Mouse (Mus musculus) C2C12 (cell line): ENCODE data around the gene Ubash3a. TPM values are rescaled to one million over a fixed set of nuclear protein-coding genes. Genes with fewer than 3 reads are reported as not detected.

ENCODE experiments used
- H3K27me3 ChIP-seq: one replicate; pipeline ENCODE4 v1.6.1; 2011; ENCODE audit not compliant: control insufficient read depth, insufficient read depth, insufficient read length
- H3K36me3 ChIP-seq: one replicate; pipeline ENCODE4 v1.6.1; 2011; ENCODE audit not compliant: control insufficient read depth, insufficient read depth
- H3K4me3 ChIP-seq: one replicate; pipeline ENCODE4 v1.5.1; 2011; ENCODE audit warnings: mild to moderate bottlenecking, control low read depth; ENCODE audit not compliant: poor library complexity, insufficient read depth, severe bottlenecking
- H3K79me2 ChIP-seq: one replicate; pipeline ENCODE4 v1.6.1; 2011; ENCODE audit not compliant: control insufficient read depth, insufficient read depth
- H3K79me3 ChIP-seq: one replicate; pipeline ENCODE4 v1.6.1; 2011; ENCODE audit warnings: low read depth, control low read depth
- H3ac ChIP-seq: one replicate; pipeline ENCODE3; 2011; ENCODE audit warnings: low read depth; ENCODE audit not compliant: control insufficient read depth, insufficient read length
- CEBPB ChIP-seq: IDR thresholded peaks from one replicate; pipeline ENCODE4 v1.6.1; 2011; ENCODE audit warnings: low read depth, mild to moderate bottlenecking, control low read depth, moderate library complexity
- CTCF ChIP-seq: IDR thresholded peaks from one replicate; pipeline ENCODE4 v1.5.1; 2011; ENCODE audit not compliant: control insufficient read depth, insufficient read depth, insufficient read length
- FOSL1 ChIP-seq: IDR thresholded peaks from one replicate; pipeline ENCODE4 v1.8.0; 2011; ENCODE audit warnings: mild to moderate bottlenecking, low read length; ENCODE audit not compliant: poor library complexity, insufficient read depth, severe bottlenecking
- MAX ChIP-seq: IDR thresholded peaks from one replicate; pipeline ENCODE4 v1.6.1; 2011; ENCODE audit warnings: mild to moderate bottlenecking, control low read depth
- MYOD1 ChIP-seq: IDR thresholded peaks from one replicate; pipeline ENCODE4 v1.6.1; 2011; ENCODE audit warnings: low read depth; ENCODE audit not compliant: control insufficient read depth, insufficient read length
- MYOG ChIP-seq: IDR thresholded peaks from one replicate; pipeline ENCODE4 v1.6.1; 2011; ENCODE audit not compliant: control insufficient read depth, insufficient read length; ENCODE audit errors: extremely low read depth
- USF1 ChIP-seq: IDR thresholded peaks from one replicate; pipeline ENCODE4 v1.6.1; 2011; ENCODE audit warnings: low read depth, mild to moderate bottlenecking, control low read depth, moderate library complexity
- polyA plus RNA-seq: library from polyadenylated mRNA; unstranded; fragments of >200 nt; fragmentation: generic; extraction: Trizol; gene quantifications from one replicate; pipeline ENCODE4 v1.2.1, GENCODE M21; 2012; ENCODE audit warnings: missing spikeins

Ubash3a gene
- polyA plus RNA-seq, 1 experiment: not detected

- Histone ChIP-seq H3K27me3 (no peaks in the 10 kb centered on the region), H3K79me2 (no peaks in the 10 kb centered on the region), H3K79me3 (no peaks in the 10 kb centered on the region), H3K36me3 (no peaks in the 10 kb centered on the region), H3ac (no peak overlapping the region), H3K4me3 (no peak overlapping the region)
- TF ChIP-seq USF1: no peak
- TF ChIP-seq MYOG: no peak
- TF ChIP-seq MYOD1: no peak
- no peak for TF ChIP-seq MAX
- TF ChIP-seq CTCF: no peak
- no peak for TF ChIP-seq CEBPB
- no peak for TF ChIP-seq FOSL1
These were observed 81.5 kb downstream of the Ubash3a start for GRCm38 (mm10) chr17:31288999-31289726.

GRCm38 (mm10) chr17:31290311-31290710 lies 82.6 kb downstream of the Ubash3a start:
- peaks cover 2% of the 10 kb centered on the region for H3K27me3 ChIP-seq
- TF ChIP-seq CEBPB: no peak
- no peak for TF ChIP-seq MAX
- H3K79me3 ChIP-seq: no peaks in the 10 kb centered on the region
- H3K4me3 ChIP-seq: no peak overlapping the region
- no peak overlapping the region for H3ac ChIP-seq
- H3K36me3 ChIP-seq: no peaks in the 10 kb centered on the region
- no peaks in the 10 kb centered on the region for H3K79me2 ChIP-seq

GRCm38 (mm10) chr17:31290859-31291258 lies 83.2 kb downstream of the Ubash3a start:
- H3K36me3 ChIP-seq: no peaks in the 10 kb centered on the region
- peaks cover 8% of the 10 kb centered on the region for H3K27me3 ChIP-seq
- no peak overlapping the region for H3K4me3 ChIP-seq
- TF ChIP-seq FOSL1: no peak
- TF ChIP-seq MAX: no peak
- no peak for TF ChIP-seq MYOG
- no peak for TF ChIP-seq MYOD1
- TF ChIP-seq CEBPB: no peak
- TF ChIP-seq USF1: no peak
- no peak for TF ChIP-seq CTCF
- H3ac ChIP-seq: no peak overlapping the region
- no peaks in the 10 kb centered on the region for H3K79me2 ChIP-seq
- no peaks in the 10 kb centered on the region for H3K79me3 ChIP-seq

- Histone ChIP-seq H3K79me2 (no peaks in the 10 kb centered on the region), H3K36me3 (no peaks in the 10 kb centered on the region), H3K4me3 (no peak overlapping the region), H3K27me3 (peaks cover 19% of the 10 kb centered on the region), H3ac (no peak overlapping the region), H3K79me3 (no peaks in the 10 kb centered on the region)
- no peak for TF ChIP-seq FOSL1
- TF ChIP-seq MYOG: no peak
- TF ChIP-seq CTCF: no peak
- no peak for TF ChIP-seq MAX
- TF ChIP-seq USF1: no peak
- TF ChIP-seq CEBPB: no peak
- TF ChIP-seq MYOD1: no peak
These were observed 86.9 kb downstream of the Ubash3a start for GRCm38 (mm10) chr17:31294363-31295214.

GRCm38 (mm10) chr17:31295215-31295891 lies 87.7 kb downstream of the Ubash3a start:
- no peak overlapping the region for H3K4me3 ChIP-seq
- no peaks in the 10 kb centered on the region for H3K79me2 ChIP-seq
- peaks cover 19% of the 10 kb centered on the region for H3K27me3 ChIP-seq
- H3K79me3 ChIP-seq: no peaks in the 10 kb centered on the region
- TF ChIP-seq MYOD1: no peak
- TF ChIP-seq FOSL1: no peak
- TF ChIP-seq CEBPB: no peak
- TF ChIP-seq USF1: no peak
- TF ChIP-seq MAX: no peak
- TF ChIP-seq MYOG: no peak
- no peak for TF ChIP-seq CTCF
- no peaks in the 10 kb centered on the region for H3K36me3 ChIP-seq
- H3ac ChIP-seq: no peak overlapping the region
